Mouse (Mus musculus) stomach, embryonic 15.5 days (tissue): Measurements from ENCODE around the gene Pcgf2. TPM values are rescaled to one million over a fixed set of nuclear protein-coding genes. Genes with fewer than 3 reads are reported as not detected.
A peak's percentile ranks its signal among the peaks of the same experiment; 100 is the strongest.

Experiments
- ATAC-seq: fragments of 200-750 bp; cut with Nextera tagmentation; 2 replicates; pipeline ENCODE4 v1.8.0; 2017; ENCODE audit warnings: low read depth, moderate number of reproducible peaks, moderate TSS enrichment; ENCODE audit not compliant: insufficient read depth, low FRiP score
- H3K27ac ChIP-seq: fragments of 300-500 bp; sonication (generic); 2 replicates; pipeline ENCODE4 v1.5.1; 2015; ENCODE audit warnings: mild to moderate bottlenecking, inconsistent platforms
- H3K27me3 ChIP-seq: fragments of 300-500 bp; sonication (generic); replicated peaks from 2 replicates; pipeline ENCODE4 v1.6.1; 2015; ENCODE audit warnings: inconsistent platforms
- H3K36me3 ChIP-seq: fragments of 300-500 bp; sonication (generic); 2 replicates; pipeline ENCODE4 v1.6.1; 2015; ENCODE audit warnings: inconsistent platforms
- H3K4me1 ChIP-seq: fragments of 300-500 bp; sonication (generic); 2 replicates; pipeline ENCODE4 v1.6.1; 2015; ENCODE audit warnings: inconsistent platforms
- H3K4me2 ChIP-seq: fragments of 300-500 bp; sonication (generic); 2 replicates; pipeline ENCODE4 v1.6.1; 2015; ENCODE audit warnings: mild to moderate bottlenecking, inconsistent platforms
- H3K4me3 ChIP-seq: fragments of 300-500 bp; sonication (generic); replicated peaks from 2 replicates; pipeline ENCODE4 v1.5.1; 2015; ENCODE audit warnings: inconsistent platforms
- H3K9ac ChIP-seq: fragments of 300-500 bp; sonication (generic); 2 replicates; pipeline ENCODE4 v1.6.1; 2015; ENCODE audit warnings: inconsistent platforms
- H3K9me3 ChIP-seq: fragments of 300-500 bp; sonication (generic); 2 replicates; pipeline ENCODE4 v1.6.1; 2016; ENCODE audit warnings: inconsistent platforms
- WGBS: fragments of 180-500 bp; shearing (Covaris S2); methylation state at CpG from one replicate; pipeline ENCODE4 v1.1.7; 2015; 5-methylcytosine and 5-hydroxymethylcytosine counted together
- polyA plus RNA-seq: library from polyadenylated mRNA; unstranded; fragments of >200 nt; fragmentation: Nextera tagmentation; extraction: Ambion mirVana; gene quantifications from 2 replicates; pipeline ENCODE4 v1.2.1, GENCODE M21; 2015

Pcgf2 gene
- polyA plus RNA-seq, 1 experiment from 2014 or later, result 12.1 TPM

- H3K9me3 ChIP-seq, result no peaks in the 10 kb centered on the region
- H3K27ac ChIP-seq, result no peak overlapping the region
- H3K9ac ChIP-seq, result no peak overlapping the region
- no peak overlapping the region for H3K4me3 ChIP-seq
- WGBS, result 75% methylated on average over 11 of the region's 11 CpGs
- no peak overlapping the region for H3K4me2 ChIP-seq
- no peak for ATAC-seq
- peaks cover 53% of the 10 kb centered on the region for H3K36me3 ChIP-seq
- H3K27me3 ChIP-seq, result no peaks in the 10 kb centered on the region
- H3K4me1 ChIP-seq, result peaks cover 24% of the 10 kb centered on the region
Observed at GRCm38 (mm10) chr11:97673148-97673547, 27.1 kb downstream of the Pcgf2 start.

DNA sequence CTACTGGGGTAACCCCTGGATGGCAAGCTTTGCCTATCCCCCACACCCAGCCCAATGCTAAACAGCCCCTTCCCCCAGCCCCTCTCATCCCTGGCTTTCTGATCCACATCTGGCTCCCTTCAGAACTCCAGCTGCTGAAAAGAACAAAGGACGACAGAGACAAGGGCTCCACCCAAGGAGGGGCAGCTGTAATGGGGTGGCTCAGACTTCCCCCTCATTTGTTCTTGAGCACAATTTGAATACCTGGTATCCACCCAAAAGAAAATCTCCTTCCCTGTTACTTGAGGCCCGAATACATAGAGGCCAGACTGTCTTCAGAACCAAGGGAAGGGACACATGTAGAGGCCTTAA lies 29.1 kb downstream of the Pcgf2 start:
- 51% methylated on average over 2 of the region's 2 CpGs for WGBS
- peaks cover 48% of the 10 kb centered on the region for H3K36me3 ChIP-seq
- no peak for ATAC-seq

DNA sequence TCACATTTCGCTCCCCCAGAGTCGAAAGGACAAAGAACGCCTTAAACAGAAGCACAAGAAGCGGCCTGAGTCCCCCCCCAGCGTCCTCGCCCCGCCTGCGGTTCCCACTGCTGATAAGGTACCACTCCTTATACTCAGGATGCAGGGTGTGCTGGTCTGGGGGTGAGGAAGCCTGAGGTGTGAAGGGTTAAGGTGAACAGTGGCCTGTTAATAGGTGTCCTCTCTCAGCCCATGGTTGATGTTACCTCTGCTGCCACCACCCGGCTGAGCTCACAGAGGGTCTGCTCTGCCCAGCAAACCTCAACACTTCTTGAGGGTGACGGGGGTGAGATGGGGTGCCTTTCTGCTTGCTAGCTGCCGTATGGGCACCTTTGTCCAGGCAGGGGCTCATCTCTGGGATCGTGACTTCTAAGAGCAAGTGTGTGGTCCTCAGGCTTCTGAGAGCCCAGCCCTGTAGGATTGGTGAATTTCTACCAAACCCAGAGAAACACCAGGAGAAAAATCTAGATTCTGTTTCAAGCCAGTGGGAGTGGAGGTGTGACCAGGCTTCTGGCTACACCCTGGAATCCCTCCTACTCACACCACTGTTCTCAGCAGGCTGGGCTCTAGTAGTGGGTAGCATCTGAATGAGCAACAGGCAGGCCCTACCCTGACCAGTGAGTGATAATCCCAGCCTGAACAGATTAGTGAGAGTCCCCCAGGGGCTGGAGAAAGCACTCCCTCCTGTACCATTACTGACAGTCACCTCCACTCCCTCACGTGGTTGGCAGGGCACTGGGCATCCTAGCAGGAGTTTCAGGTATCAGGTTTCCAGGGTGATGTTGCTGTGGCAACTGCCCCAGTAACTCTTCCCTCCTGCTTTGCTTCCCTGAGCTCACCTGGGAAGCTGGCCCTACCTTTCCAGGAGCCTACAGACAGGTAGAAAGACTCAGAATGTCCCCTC lies 29.8 kb downstream of the Pcgf2 start:
- H3K4me2 ChIP-seq, result no peak overlapping the region
- H3K4me1 ChIP-seq, result peaks cover 24% of the 10 kb centered on the region
- no peaks in the 10 kb centered on the region for H3K9me3 ChIP-seq
- H3K4me3 ChIP-seq, result no peak overlapping the region
- WGBS, result 51% methylated on average over 13 of the region's 13 CpGs
- peaks cover 54% of the 10 kb centered on the region for H3K36me3 ChIP-seq
- ATAC-seq, result no peak
- no peaks in the 10 kb centered on the region for H3K27me3 ChIP-seq
- H3K9ac ChIP-seq, result no peak overlapping the region
- H3K27ac ChIP-seq, result no peak overlapping the region

More for the DNA sequence above, 29.1 kb downstream of the Pcgf2 start:
- H3K9ac ChIP-seq, result no peak overlapping the region
- no peak overlapping the region for H3K27ac ChIP-seq
- H3K4me1 ChIP-seq, result peaks cover 24% of the 10 kb centered on the region
- H3K27me3 ChIP-seq, result no peaks in the 10 kb centered on the region
- no peak overlapping the region for H3K4me3 ChIP-seq
- no peaks in the 10 kb centered on the region for H3K9me3 ChIP-seq
- no peak overlapping the region for H3K4me2 ChIP-seq

DNA sequence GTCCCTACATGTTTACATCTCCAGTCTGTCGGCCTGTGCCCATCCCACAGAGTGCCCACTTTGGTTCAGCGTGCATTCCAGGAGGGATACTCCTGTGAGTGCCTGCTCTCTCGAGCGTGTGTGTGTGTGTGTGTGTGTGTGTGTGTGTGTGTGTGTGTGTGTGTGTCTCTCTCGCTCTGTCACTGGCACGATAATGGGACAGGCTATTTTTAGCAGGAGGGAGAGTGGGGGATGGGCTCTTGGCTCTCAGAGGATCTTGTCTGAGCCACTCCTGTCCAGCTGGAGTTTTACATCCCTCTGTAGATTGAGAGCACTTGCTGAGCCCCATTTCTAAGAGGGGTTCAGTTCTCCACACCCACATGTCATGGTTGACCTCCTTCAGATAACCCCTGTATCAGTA lies 30.5 kb downstream of the Pcgf2 start:
- Histone ChIP-seq H3K9me3 (no peaks in the 10 kb centered on the region), H3K36me3 (peaks cover 53% of the 10 kb centered on the region), H3K27me3 (no peaks in the 10 kb centered on the region), H3K4me1 (peaks cover 26% of the 10 kb centered on the region), H3K4me3 (no peak overlapping the region), H3K27ac (0 out of 2 replicates have a peak overlapping the region, but pooled peaks have one; percentile 11), H3K9ac (no peak overlapping the region), H3K4me2 (no peak overlapping the region)
- ATAC-seq, result peak; percentile 20; the same call in 1 of the 2 replicates
- 16% methylated on average over 6 of the region's 6 CpGs for WGBS

- Histone ChIP-seq H3K4me3 (no peak overlapping the region), H3K27ac (0 out of 2 replicates have a peak overlapping the region, but pooled peaks have one; percentile 11), H3K9me3 (no peaks in the 10 kb centered on the region), H3K36me3 (peaks cover 47% of the 10 kb centered on the region), H3K9ac (no peak overlapping the region), H3K27me3 (no peaks in the 10 kb centered on the region), H3K4me2 (no peak overlapping the region), H3K4me1 (peaks cover 28% of the 10 kb centered on the region)
- 63% methylated on average over 15 of the region's 15 CpGs for WGBS
- no peak for ATAC-seq
Observed at GRCm38 (mm10) chr11:97669268-97669667, 31.0 kb downstream of the Pcgf2 start.

- H3K4me2 ChIP-seq, result no peak overlapping the region
- H3K9ac ChIP-seq, result no peak overlapping the region
- no peak overlapping the region for H3K4me3 ChIP-seq
- H3K27ac ChIP-seq, result no peak overlapping the region
- 92% methylated on average over 7 of the region's 7 CpGs for WGBS
- H3K36me3 ChIP-seq, result peaks cover 41% of the 10 kb centered on the region
- H3K9me3 ChIP-seq, result no peaks in the 10 kb centered on the region
- no peaks in the 10 kb centered on the region for H3K27me3 ChIP-seq
- H3K4me1 ChIP-seq, result peaks cover 32% of the 10 kb centered on the region
- no peak for ATAC-seq
Observed at GRCm38 (mm10) chr11:97668160-97668559, 32.1 kb downstream of the Pcgf2 start.

DNA sequence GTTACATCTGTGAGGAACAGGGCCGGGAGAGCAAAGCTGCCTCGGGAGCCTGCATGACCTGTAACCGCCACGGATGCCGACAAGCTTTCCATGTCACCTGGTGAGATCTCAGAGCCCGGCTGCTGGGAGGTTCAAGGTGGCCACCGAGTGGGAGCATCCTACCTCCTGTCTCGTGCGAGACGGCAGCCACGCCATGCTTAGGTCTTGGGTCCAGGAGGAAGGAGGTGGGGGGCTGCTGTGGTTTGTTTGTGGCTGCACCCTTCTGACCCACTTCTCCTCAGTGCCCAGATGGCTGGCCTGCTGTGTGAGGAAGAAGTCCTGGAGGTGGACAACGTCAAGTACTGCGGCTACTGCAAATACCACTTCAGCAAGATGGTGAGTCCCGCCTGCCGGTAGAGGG lies 33.5 kb downstream of the Pcgf2 start:
- H3K9me3 ChIP-seq, result no peaks in the 10 kb centered on the region
- no peak overlapping the region for H3K4me3 ChIP-seq
- H3K4me2 ChIP-seq, result no peak overlapping the region
- no peak overlapping the region for H3K27ac ChIP-seq
- 83% methylated on average over 15 of the region's 15 CpGs for WGBS
- peaks cover 5% of the 10 kb centered on the region; the same call in 1 of the 2 replicates for H3K27me3 ChIP-seq
- peaks cover 40% of the 10 kb centered on the region for H3K4me1 ChIP-seq
- no peak overlapping the region for H3K9ac ChIP-seq
- peaks cover 31% of the 10 kb centered on the region for H3K36me3 ChIP-seq
- no peak for ATAC-seq

GRCm38 (mm10) chr11:97666221-97666620 lies 34.1 kb downstream of the Pcgf2 start:
- WGBS, result 89% methylated on average over 7 of the region's 7 CpGs
- ATAC-seq, result no peak
- H3K27ac ChIP-seq, result no peak overlapping the region
- peaks cover 45% of the 10 kb centered on the region for H3K4me1 ChIP-seq
- peaks cover 30% of the 10 kb centered on the region for H3K36me3 ChIP-seq
- no peaks in the 10 kb centered on the region for H3K9me3 ChIP-seq
- H3K4me3 ChIP-seq, result no peak overlapping the region
- peaks cover 10% of the 10 kb centered on the region; the same call in 1 of the 2 replicates for H3K27me3 ChIP-seq
- H3K4me2 ChIP-seq, result no peak overlapping the region
- H3K9ac ChIP-seq, result no peak overlapping the region

DNA sequence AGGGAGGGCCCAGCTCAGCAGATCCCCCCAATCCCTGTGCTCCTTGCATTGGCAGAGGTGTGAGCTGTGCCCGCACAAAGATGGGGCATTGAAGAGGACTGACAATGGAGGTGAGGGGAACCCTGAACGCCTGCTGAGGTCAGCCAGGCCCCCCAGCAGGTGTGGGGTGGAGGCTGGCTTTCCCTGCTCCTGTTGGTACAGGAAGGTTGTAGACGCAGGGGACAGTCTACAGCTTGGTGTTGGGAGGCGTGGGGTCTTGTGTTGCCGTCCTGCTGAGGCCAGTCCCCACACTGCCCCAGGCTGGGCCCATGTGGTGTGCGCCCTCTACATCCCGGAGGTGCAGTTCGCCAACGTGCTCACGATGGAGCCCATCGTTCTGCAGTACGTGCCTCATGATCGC lies 34.9 kb downstream of the Pcgf2 start:
- H3K36me3 ChIP-seq, result peaks cover 29% of the 10 kb centered on the region
- H3K4me1 ChIP-seq, result peaks cover 51% of the 10 kb centered on the region
- no peaks in the 10 kb centered on the region for H3K9me3 ChIP-seq
- ATAC-seq, result no peak
- H3K9ac ChIP-seq, result no peak overlapping the region
- H3K27ac ChIP-seq, result no peak overlapping the region
- 91% methylated on average over 13 of the region's 13 CpGs for WGBS
- no peak overlapping the region for H3K4me3 ChIP-seq
- no peak overlapping the region for H3K4me2 ChIP-seq
- H3K27me3 ChIP-seq, result peaks cover 10% of the 10 kb centered on the region; the same call in 1 of the 2 replicates

DNA sequence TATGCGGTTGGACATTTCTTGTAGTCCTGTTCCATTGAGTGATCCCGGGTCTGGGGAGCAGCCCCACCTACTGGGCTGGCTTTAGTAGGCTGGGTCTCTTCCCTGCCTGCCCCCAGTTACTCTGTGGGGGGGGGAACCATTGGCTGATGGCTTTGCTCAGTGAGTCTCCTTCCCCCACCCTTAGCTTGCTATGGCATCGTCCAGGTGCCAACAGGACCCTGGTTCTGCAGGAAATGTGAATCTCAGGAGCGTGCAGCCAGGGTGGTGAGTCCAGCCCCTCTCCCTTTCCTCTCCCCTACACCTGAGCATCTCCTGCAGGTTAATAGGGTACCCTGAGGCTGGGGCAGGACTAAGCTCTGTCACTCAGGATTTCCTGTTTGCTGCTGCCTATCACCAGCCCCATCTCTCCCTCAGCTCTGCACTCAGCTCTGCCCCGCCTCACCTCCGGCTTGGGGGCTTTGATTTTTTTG lies 35.5 kb downstream of the Pcgf2 start:
- Histone ChIP-seq H3K27me3 (peaks cover 10% of the 10 kb centered on the region; the same call in 1 of the 2 replicates), H3K4me1 (peaks cover 46% of the 10 kb centered on the region), H3K9ac (no peak overlapping the region), H3K4me3 (peak overlapping the region; percentile 78), H3K27ac (no peak overlapping the region), H3K36me3 (peaks cover 24% of the 10 kb centered on the region), H3K9me3 (no peaks in the 10 kb centered on the region), H3K4me2 (peak overlapping the region; percentile 84)
- WGBS, result 28% methylated on average over 6 of the region's 6 CpGs
- ATAC-seq, result no peak

DNA sequence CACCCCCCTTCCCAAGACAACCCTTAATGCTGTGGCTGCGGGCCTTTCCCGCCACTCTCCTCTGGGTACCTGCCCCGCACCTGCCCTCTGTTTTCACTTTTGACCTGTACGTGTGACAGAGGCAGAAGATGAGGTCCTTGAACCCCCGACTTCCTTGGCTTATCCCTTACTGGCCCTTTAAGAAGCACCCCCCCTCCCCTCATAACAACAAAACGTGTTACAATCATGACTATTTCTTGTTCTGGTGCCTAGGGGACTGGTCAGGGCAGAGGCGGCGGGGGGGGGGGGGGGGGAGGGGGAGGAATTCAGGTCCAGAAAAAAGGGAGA lies 36.0 kb downstream of the Pcgf2 start:
- H3K9ac ChIP-seq, result peak overlapping the region; percentile 65
- H3K4me3 ChIP-seq, result peak overlapping the region; percentile 78
- peaks cover 10% of the 10 kb centered on the region; the same call in 1 of the 2 replicates for H3K27me3 ChIP-seq
- H3K27ac ChIP-seq, result peak overlapping the region; percentile 90
- under 1% methylated on average over 6 of the region's 8 CpGs for WGBS
- no peaks in the 10 kb centered on the region for H3K9me3 ChIP-seq
- H3K36me3 ChIP-seq, result peaks cover 24% of the 10 kb centered on the region
- ATAC-seq, result no peak
- H3K4me1 ChIP-seq, result peaks cover 44% of the 10 kb centered on the region
- peak overlapping the region; percentile 84 for H3K4me2 ChIP-seq
